22 mouse cellular contexts compared by ENCODE assay signal in the genomic region with DNA sequence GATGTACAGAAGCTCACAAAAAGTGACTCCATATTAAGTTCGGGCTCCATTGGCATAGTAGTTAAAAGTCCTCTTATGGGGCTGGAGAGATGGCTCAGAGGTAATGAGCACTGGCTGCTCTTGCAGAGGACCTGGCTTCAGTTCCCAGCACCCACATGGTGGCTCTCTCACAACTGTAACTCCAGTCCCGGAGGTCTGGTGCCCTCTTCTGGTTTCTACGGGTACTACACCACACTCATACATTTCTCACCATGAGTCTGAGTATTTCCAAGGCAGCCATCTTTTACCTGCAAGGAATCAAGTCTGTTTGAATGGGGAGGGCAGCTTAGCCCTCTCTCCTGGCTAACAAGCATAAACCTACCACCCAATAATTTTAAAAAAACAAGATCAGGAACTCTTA. TPM values are rescaled to one million over a fixed set of nuclear protein-coding genes. Genes with fewer than 3 reads are reported as not detected.
A peak's percentile ranks its signal among the peaks of the same experiment; 100 is the strongest.
DNase-seq lines count a peak whose midpoint lies in the region; ATAC-seq and TF ChIP-seq lines count a peak whose summit lies in the region.
"Had no signal": no experiment of that assay in that cellular context is flagged by ENCODE, and none has a peak within 500 bp of the region (broad histone marks: within the 10 kb centered on the region; RNA-seq: fewer than 3 reads in every experiment).

No protein-coding gene starts in this region.

- H3K4me3 ChIP-seq in forebrain, postnatal 0 days (ENCODE audit: low read depth, low read length) = no peak overlapping the region
- no peak overlapping the region for H3K4me3 ChIP-seq in forebrain, embryonic 14.5 days (ENCODE audit: low read depth, low read length)
- H3K4me3 ChIP-seq in left cerebral cortex, adult 2 months = no peak overlapping the region
- H3K4me3 ChIP-seq: embryonic facial prominence, embryonic 10.5 days; erythroblast, embryonic 14.5 days; liver, embryonic 15.5 days had no signal

- intact Hi-C loops in left cerebral cortex, adult 2 months (cut with DNase I) = no loop called here

- peak; percentile 27; the same call in 1 of the 2 replicates for TF ChIP-seq CTCF in forebrain, postnatal 0 days (IDR thresholded peaks at IDR 0.05; ENCODE audit: low read depth)
- TF ChIP-seq CTCF in left cerebral cortex, adult 2 months (IDR thresholded peaks at IDR 0.05) = peak; percentile 24

- no peaks in the 10 kb centered on the region for H3K4me1 ChIP-seq in forebrain, postnatal 0 days (ENCODE audit: insufficient read depth)
- no peaks in the 10 kb centered on the region for H3K4me1 ChIP-seq in forebrain, embryonic 14.5 days (ENCODE audit: control insufficient read depth, insufficient read depth, low read length)
- H3K4me1 ChIP-seq: liver, embryonic 15.5 days had no signal

- H3K9ac ChIP-seq in forebrain, postnatal 0 days = no peak overlapping the region
- no peak overlapping the region for H3K9ac ChIP-seq in forebrain, embryonic 14.5 days (ENCODE audit: low read length)
- H3K9ac ChIP-seq: liver, embryonic 15.5 days had no signal

- no peaks in the 10 kb centered on the region for H3K9me3 ChIP-seq in forebrain, postnatal 0 days (ENCODE audit: low read length)
- H3K9me3 ChIP-seq in forebrain, embryonic 14.5 days (replicated peaks; ENCODE audit: control insufficient read depth, low read length) = no peaks in the 10 kb centered on the region
- H3K9me3 ChIP-seq: liver, embryonic 15.5 days had no signal

- DNase-seq in forebrain, postnatal 0 days = no peak
- DNase-seq in forebrain, embryonic 14.5 days (ENCODE audit: low spot score) = no peak
- no peak for DNase-seq in left cerebral cortex, adult 2 months (ENCODE audit: extremely low spot score in 1 of 2, low spot score in 2 of 2)
- no peak for DNase-seq in left cerebral cortex, adult 8-10 months (ENCODE audit: low spot score in 2 of 2)
- DNase-seq in A20 (ENCODE audit: low read depth, low spot score) (peak; percentile 24), R1 (ENCODE audit: low read depth, low spot score) (peak; percentile 88)
- DNase-seq in cerebellum, postnatal 4 days (ENCODE audit: low spot score in 2 of 2) = no peak
- no peak for DNase-seq in cerebellum, postnatal 10 days
- DNase-seq: adrenal gland, adult 8-10 months; cerebellum, postnatal 25 days; heart, postnatal 4 days; kidney, adult 9 months; layer of hippocampus, postnatal 36 days; left cerebral cortex, postnatal 4 days; lung, postnatal 4 days; right cerebral cortex, postnatal 14 days; thymus, postnatal 4 days had no signal

- WGBS in forebrain, postnatal 0 days = 94% methylated on average over 3 of the region's 3 CpGs
- WGBS in forebrain, embryonic 14.5 days = 95% methylated on average over 3 of the region's 3 CpGs

- no peaks in the 10 kb centered on the region; the same call in 1 of the 2 replicates for H3K36me3 ChIP-seq in forebrain, postnatal 0 days (ENCODE audit: insufficient read depth)
- H3K36me3 ChIP-seq in forebrain, embryonic 14.5 days (ENCODE audit: control insufficient read depth, insufficient read depth, low read length) = no peaks in the 10 kb centered on the region

- no peak for ATAC-seq in forebrain, postnatal 0 days
- no peak for ATAC-seq in forebrain, embryonic 14.5 days
- ATAC-seq: forebrain, embryonic 16.5 days had no signal

- H3K4me2 ChIP-seq in forebrain, postnatal 0 days (ENCODE audit: low read depth) = no peak overlapping the region
- no peak overlapping the region for H3K4me2 ChIP-seq in forebrain, embryonic 14.5 days (ENCODE audit: low read length)
- H3K4me2 ChIP-seq: liver, embryonic 15.5 days; midbrain, embryonic 11.5 days had no signal

- no peak overlapping the region for H3K27ac ChIP-seq in forebrain, postnatal 0 days (ENCODE audit: low read depth, low read length)
- no peak overlapping the region for H3K27ac ChIP-seq in forebrain, embryonic 14.5 days (ENCODE audit: low read depth, low read length)
- H3K27ac ChIP-seq in left cerebral cortex, adult 2 months = no peak overlapping the region
- H3K27ac ChIP-seq: embryonic facial prominence, embryonic 10.5 days; liver, embryonic 15.5 days had no signal

- H3K27me3 ChIP-seq in forebrain, postnatal 0 days (ENCODE audit: insufficient read depth, low read length) = no peaks in the 10 kb centered on the region
- no peaks in the 10 kb centered on the region for H3K27me3 ChIP-seq in forebrain, embryonic 14.5 days (replicated peaks; ENCODE audit: control insufficient read depth, insufficient read depth, low read length)
- H3K27me3 ChIP-seq: liver, embryonic 15.5 days had no signal

RNA-seq across cellular contexts. Expression of a gene that starts 30.5 kb away (rescaled TPM):
- 31.9 and 52.2 TPM in 2 replicates for total RNA-seq in forebrain, postnatal 0 days (2014; rRNA removed)
- 28.0 and 44.0 TPM in 2 replicates for polyA plus RNA-seq in forebrain, postnatal 0 days (2015; fragmentation: Nextera tagmentation; extraction: Ambion mirVana)
- polyA plus RNA-seq in forebrain, embryonic 14.5 days (2014; fragmentation: Nextera tagmentation; extraction: Ambion mirVana) = 30.0 and 44.2 TPM in 2 replicates
- 10 to 100 TPM; 27.3 to 28.7 TPM for total RNA-seq in left cerebral cortex, adult 2 months (2021)
- 10 to 100 TPM; 23.7 to 27.8 (median 27.4) TPM for total RNA-seq in left cerebral cortex, adult 8-10 months (2022)

Comparison
In these comparisons a context has a peak if more than half of its experiments do, and no peak if none do; other contexts are left out.
1. DNase-seq: peak in A20 (single experiment) and R1 (single experiment); none in forebrain, postnatal 0 days (single experiment), forebrain, embryonic 14.5 days (single experiment), left cerebral cortex, adult 2 months (0 of 2), left cerebral cortex, adult 8-10 months (0 of 2), cerebellum, postnatal 4 days (0 of 2) and cerebellum, postnatal 10 days (0 of 2).